ENCODE assay signal across 20 mouse cellular contexts in genomic region chr5:100697886-100698285, GRCm38 (mm10). TPM values are rescaled to one million over a fixed set of nuclear protein-coding genes. Genes with fewer than 3 reads are reported as not detected.
A peak's percentile ranks its signal among the peaks of the same experiment; 100 is the strongest.
DNase-seq lines count a peak whose midpoint lies in the region; ATAC-seq lines count a peak whose summit lies in the region.
"Had no signal": no experiment of that assay in that cellular context is flagged by ENCODE, and none has a peak within 500 bp of the region (broad histone marks: within the 10 kb centered on the region; RNA-seq: fewer than 3 reads in every experiment).

No protein-coding gene starts in this region.

- peak; percentile 70 for DNase-seq in heart, adult 11 months
- no peak for DNase-seq in heart, postnatal 4 days
- DNase-seq in MEL-GATA-1-ER (ENCODE audit: extremely low read depth, low read depth) = peak; percentile 76
- DNase-seq in left cerebral cortex, postnatal 14 days (ENCODE audit: low spot score in 2 of 2) = no peak
- DNase-seq in right cerebral cortex, postnatal 10 days (ENCODE audit: low spot score in 2 of 2) = no peak
- DNase-seq: adrenal gland, adult 2 months; adrenal gland, postnatal 10 days; adrenal gland, postnatal 25 days; cerebellum, adult 11-12 months; cerebellum, adult 2 months; cerebellum, adult 9-10 months; cerebellum, postnatal 10 days; cerebellum, postnatal 25 days; embryo, embryonic 11 days had no signal

- intact Hi-C loops in left cerebral cortex, postnatal 14 days (cut with DNase I) = no loop called here

- ATAC-seq in common myeloid progenitor, adult 5-6 weeks (replicated peaks; ENCODE audit: low read depth, poor library complexity, severe bottlenecking) = peak; percentile 72
- peak; percentile 65 for ATAC-seq in megakaryocyte progenitor cell, adult 5-6 weeks (replicated peaks; ENCODE audit: poor library complexity)
- ATAC-seq in activated CD4-positive, CD25-positive, alpha-beta regulatory T cell, adult 4 months = no peak
- ATAC-seq: forebrain, embryonic 14.5 days; forebrain, embryonic 16.5 days had no signal

RNA-seq across cellular contexts. Expression of gene Hpse, which starts 21.6 kb away (rescaled TPM):
- total RNA-seq in heart, postnatal 4 days (2021) = under 1 TPM; 0.69 to 0.70 TPM
- total RNA-seq in common myeloid progenitor, adult 5-6 weeks (2017) = 11.8 and 16.7 TPM in 2 replicates
- total RNA-seq in megakaryocyte progenitor cell, adult 5-6 weeks (2015) = 20.9 and 26.2 TPM in 2 replicates
- total RNA-seq in megakaryocyte progenitor cell, adult 5-6 weeks (2017) = 24.9 and 25.6 TPM in 2 replicates
- total RNA-seq in left cerebral cortex, postnatal 14 days (2021) = 1 to 10 TPM; 2.7 to 2.8 TPM
- 1 to 10 TPM in 1 of 2 experiments, under 1 TPM in 1; 0.62 to 1.4 TPM for polyA plus RNA-seq in activated CD4-positive, CD25-positive, alpha-beta regulatory T cell, adult 4 months (2017; shearing (Covaris generic))
- polyA plus RNA-seq: erythroblast, embryonic 14.5 days had no signal

RNA-seq across cellular contexts. Expression of gene Coq2, which starts 22.9 kb away (rescaled TPM):
- total RNA-seq in heart, postnatal 4 days (2021) = 10 to 100 TPM; 62.4 to 63.6 TPM
- 33.9 and 37.5 TPM in 2 replicates for total RNA-seq in common myeloid progenitor, adult 5-6 weeks (2017)
- total RNA-seq in megakaryocyte progenitor cell, adult 5-6 weeks (2015) = 41.9 and 51.4 TPM in 2 replicates
- total RNA-seq in megakaryocyte progenitor cell, adult 5-6 weeks (2017) = 41.3 and 42.0 TPM in 2 replicates
- 10 to 100 TPM; 63.3 to 64.4 TPM for total RNA-seq in left cerebral cortex, postnatal 14 days (2021)
- polyA plus RNA-seq in activated CD4-positive, CD25-positive, alpha-beta regulatory T cell, adult 4 months (2017; shearing (Covaris generic)) = 1 to 10 TPM; 8.2 to 9.2 TPM

Comparison
In these comparisons a context has a peak if more than half of its experiments do, and no peak if none do; other contexts are left out.
1. DNase-seq: peak in heart, adult 11 months (single experiment) and MEL-GATA-1-ER (single experiment); none in heart, postnatal 4 days (single experiment), left cerebral cortex, postnatal 14 days (0 of 2) and right cerebral cortex, postnatal 10 days (0 of 2).